8 mouse cellular contexts compared by ENCODE assay signal in the genomic region with DNA sequence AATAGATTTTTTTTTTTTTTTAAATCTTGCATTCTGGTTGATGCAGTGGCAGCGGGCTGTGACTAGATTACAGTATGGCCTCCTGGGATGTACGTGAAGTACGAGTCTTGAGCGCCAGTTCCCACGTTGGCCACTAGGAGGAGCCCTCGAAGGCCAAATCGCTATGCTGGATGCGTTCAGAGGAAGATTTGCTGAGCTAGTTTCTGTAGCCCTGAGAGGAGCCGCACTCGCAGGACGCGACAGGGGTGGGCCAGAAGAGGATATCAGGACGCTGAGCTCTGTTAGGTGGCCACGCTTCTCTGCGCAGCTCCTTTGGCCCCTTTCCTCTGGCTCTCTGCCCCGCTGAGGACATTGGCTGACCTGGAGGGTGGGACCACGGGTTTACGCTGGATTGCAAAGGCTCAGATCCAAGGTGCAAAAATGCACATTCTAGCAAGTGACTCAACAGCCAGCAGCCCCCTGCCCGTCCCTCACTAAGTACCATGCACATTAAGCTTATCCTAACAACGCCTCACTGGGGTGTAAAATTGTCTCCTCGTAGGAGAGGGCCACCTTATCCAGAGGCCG. TPM values are rescaled to one million over a fixed set of nuclear protein-coding genes. Genes with fewer than 3 reads are reported as not detected.
DNase-seq lines count a peak whose midpoint lies in the region; ATAC-seq lines count a peak whose summit lies in the region.

No protein-coding gene starts in this region.

- H3K4me3 ChIP-seq in intestine, embryonic 16.5 days (ENCODE audit: low read length) = peak overlapping the region; percentile 31
- H3K4me3 ChIP-seq in midbrain, embryonic 10.5 days = peak overlapping the region; percentile 48

- H3K9me3 ChIP-seq in intestine, embryonic 16.5 days (ENCODE audit: control insufficient read depth, low read length) = no peaks in the 10 kb centered on the region
- no peaks in the 10 kb centered on the region for H3K9me3 ChIP-seq in midbrain, embryonic 10.5 days (replicated peaks)

- no peaks in the 10 kb centered on the region for H3K36me3 ChIP-seq in intestine, embryonic 16.5 days (ENCODE audit: control insufficient read depth, insufficient read depth, low read length)
- H3K36me3 ChIP-seq in midbrain, embryonic 10.5 days = no peaks in the 10 kb centered on the region

- WGBS in intestine, embryonic 16.5 days = 7% methylated on average over 22 of the region's 22 CpGs
- whole genome bisulfite sequencing in midbrain, embryonic 10.5 days = 13% methylated on average over 22 of the region's 22 CpGs

- H3K9ac ChIP-seq in intestine, embryonic 16.5 days (ENCODE audit: low read depth, low read length) = peak overlapping the region; percentile 66

- peaks cover 19% of the 10 kb centered on the region for H3K4me1 ChIP-seq in intestine, embryonic 16.5 days (ENCODE audit: control insufficient read depth, insufficient read depth, low read length)
- peaks cover 24% of the 10 kb centered on the region for H3K4me1 ChIP-seq in midbrain, embryonic 10.5 days

- H3K27ac ChIP-seq in intestine, embryonic 16.5 days (ENCODE audit: low read length) = peak overlapping the region; percentile 71
- peak overlapping the region; percentile 65 for H3K27ac ChIP-seq in midbrain, embryonic 10.5 days (replicated peaks)

- H3K4me2 ChIP-seq in intestine, embryonic 16.5 days (ENCODE audit: low read depth, low read length) = peak overlapping the region; percentile 63

- intact Hi-C loops in left cerebral cortex, postnatal 36 days (cut with DNase I) = loop anchor here (10.0 kb wide), 2 partner anchors 190 to 290 kb away; partner anchors contain the start of gene Ccn5

- peak; percentile 73 for DNase-seq in adrenal gland, adult 8-10 months
- DNase-seq in embryo, embryonic 11.5 days (ENCODE audit: low read depth, low spot score) = peak; percentile 80
- peak; percentile 72 to 86 for DNase-seq in gastrocnemius, postnatal 4 days (ENCODE audit: low spot score in 2 of 2)
- DNase-seq in left cerebral cortex, postnatal 36 days (ENCODE audit: low spot score in 2 of 2) = peak; percentile 79 to 91
- DNase-seq in midbrain, embryonic 10.5 days (ENCODE audit: low spot score) = peak; percentile 88
- DNase-seq in right cerebral cortex, postnatal 36 days (ENCODE audit: low spot score in 2 of 2) = peak; percentile 78 to 83
- peak; percentile 76 to 89 for DNase-seq in urinary bladder, postnatal 4 days (ENCODE audit: low spot score in 2 of 2)

- H3K27me3 ChIP-seq in intestine, embryonic 16.5 days (replicated peaks; ENCODE audit: control insufficient read depth, insufficient read depth, low read length) = no peaks in the 10 kb centered on the region
- H3K27me3 ChIP-seq in midbrain, embryonic 10.5 days (ENCODE audit: low read depth, poor library complexity, severe bottlenecking) = peaks cover 18% of the 10 kb centered on the region

- peak; percentile 39 for ATAC-seq in intestine, embryonic 16.5 days

RNA-seq across cellular contexts. Expression of gene Hnf4a, which starts 28.4 kb away (rescaled TPM):
- total RNA-seq in adrenal gland, adult 8-10 months (2022) = under 1 TPM in 2 of 4 experiments, not detected in 2; 0.06 to 0.16 TPM
- total RNA-seq in gastrocnemius, postnatal 4 days (2021) = under 1 TPM; 0.07 to 0.54 TPM
- polyA plus RNA-seq in intestine, embryonic 16.5 days (2015; fragmentation: Nextera tagmentation; extraction: Ambion mirVana) = 86.6 and 88.5 TPM in 2 replicates
- total RNA-seq in left cerebral cortex, postnatal 36 days (2021) = not detected
- polyA plus RNA-seq in midbrain, embryonic 10.5 days (2016; fragmentation: Nextera tagmentation; extraction: Ambion mirVana) = 0.02 TPM in 1 of 2 replicates, not detected in the other

RNA-seq across cellular contexts. Expression of gene R3hdml, which starts 42.9 kb away (rescaled TPM):
- total RNA-seq in adrenal gland, adult 8-10 months (2022) = not detected
- total RNA-seq in gastrocnemius, postnatal 4 days (2021) = not detected
- polyA plus RNA-seq in intestine, embryonic 16.5 days (2015; fragmentation: Nextera tagmentation; extraction: Ambion mirVana) = 0.20 and 0.24 TPM in 2 replicates
- not detected for total RNA-seq in left cerebral cortex, postnatal 36 days (2021)
- not detected in 2 replicates for polyA plus RNA-seq in midbrain, embryonic 10.5 days (2016; fragmentation: Nextera tagmentation; extraction: Ambion mirVana)

Comparison
In these comparisons a context has a peak if more than half of its experiments do, and no peak if none do; other contexts are left out.
1. Peak in every context shown above with its lines: DNase-seq, ATAC-seq, H3K4me3 ChIP-seq and H3K27ac ChIP-seq.